Mouse (Mus musculus): ENCODE measurements around the gene Il1f5. TPM values are rescaled to one million over a fixed set of nuclear protein-coding genes. Genes with fewer than 3 reads are reported as not detected.

Il1f5 gene
- polyA plus RNA-seq (2012; fragmentation: generic; extraction: Trizol) = not detected
- long read RNA-seq, experiment 1 = 0 reads
- long read RNA-seq, experiment 2 = 0 reads

- Histone ChIP-seq H3K79me3 (ENCODE audit: low read depth) (no peaks in the 10 kb centered on the region), H3K27me3 (ENCODE audit: control insufficient read depth, insufficient read depth, insufficient read length) (no peaks in the 10 kb centered on the region), H3K36me3 (ENCODE audit: control insufficient read depth, insufficient read depth) (no peaks in the 10 kb centered on the region), H3K4me3 (ENCODE audit: insufficient read depth, poor library complexity, severe bottlenecking) (no peak within 1 kb of the TSS), H3K79me2 (ENCODE audit: control insufficient read depth, insufficient read depth) (no peaks in the 10 kb centered on the region), H3ac (ENCODE audit: control insufficient read depth, insufficient read length, low read depth) (no peak within 1 kb of the TSS)
- TF ChIP-seq FOSL1 (IDR thresholded peaks at IDR 0.05; ENCODE audit: insufficient read depth, low read length, poor library complexity, severe bottlenecking) = no peak
- TF ChIP-seq USF1 (IDR thresholded peaks at IDR 0.05; ENCODE audit: low read depth) = no peak
- no peak for TF ChIP-seq CTCF (IDR thresholded peaks at IDR 0.05; ENCODE audit: control insufficient read depth, insufficient read depth, insufficient read length)
- TF ChIP-seq MAX (IDR thresholded peaks at IDR 0.05) = no peak
- TF ChIP-seq MYOD1 (IDR thresholded peaks at IDR 0.05; ENCODE audit: control insufficient read depth, insufficient read length, low read depth) = no peak
- no peak for TF ChIP-seq MYOG (IDR thresholded peaks at IDR 0.05; ENCODE audit: control insufficient read depth, extremely low read depth, insufficient read length)
These were observed at the start of gene Il1f5 for GRCm38 (mm10) chr2:24276654-24277053. Gene Il1f5, plus strand, starts transcription at chr2:24276954.

- H3K4me3 ChIP-seq (ENCODE audit: insufficient read depth, poor library complexity, severe bottlenecking) = no peak overlapping the region
- TF ChIP-seq FOSL1 (IDR thresholded peaks at IDR 0.05; ENCODE audit: insufficient read depth, low read length, poor library complexity, severe bottlenecking) (no peak), MYOG (IDR thresholded peaks at IDR 0.05; ENCODE audit: control insufficient read depth, extremely low read depth, insufficient read length) (no peak), MYOD1 (IDR thresholded peaks at IDR 0.05; ENCODE audit: control insufficient read depth, insufficient read length, low read depth) (no peak), MAX (IDR thresholded peaks at IDR 0.05) (no peak), CTCF (IDR thresholded peaks at IDR 0.05; ENCODE audit: control insufficient read depth, insufficient read depth, insufficient read length) (no peak), CEBPB (IDR thresholded peaks at IDR 0.05; ENCODE audit: low read depth) (no peak), USF1 (IDR thresholded peaks at IDR 0.05; ENCODE audit: low read depth) (no peak)
- H3K79me3 ChIP-seq (ENCODE audit: low read depth) = no peaks in the 10 kb centered on the region
- H3ac ChIP-seq (ENCODE audit: control insufficient read depth, insufficient read length, low read depth) = no peak overlapping the region
- no peaks in the 10 kb centered on the region for H3K27me3 ChIP-seq (ENCODE audit: control insufficient read depth, insufficient read depth, insufficient read length)
- H3K36me3 ChIP-seq (ENCODE audit: control insufficient read depth, insufficient read depth) = no peaks in the 10 kb centered on the region
- no peaks in the 10 kb centered on the region for H3K79me2 ChIP-seq (ENCODE audit: control insufficient read depth, insufficient read depth)
These were observed 49.6 kb upstream of the Il1f5 start for GRCm38 (mm10) chr2:24227191-24227590.

- Histone ChIP-seq H3K79me3 (ENCODE audit: low read depth) (no peaks in the 10 kb centered on the region), H3ac (ENCODE audit: control insufficient read depth, insufficient read length, low read depth) (no peak overlapping the region), H3K27me3 (ENCODE audit: control insufficient read depth, insufficient read depth, insufficient read length) (no peaks in the 10 kb centered on the region), H3K36me3 (ENCODE audit: control insufficient read depth, insufficient read depth) (no peaks in the 10 kb centered on the region), H3K4me3 (ENCODE audit: insufficient read depth, poor library complexity, severe bottlenecking) (no peak overlapping the region), H3K79me2 (ENCODE audit: control insufficient read depth, insufficient read depth) (no peaks in the 10 kb centered on the region)
- TF ChIP-seq CTCF (IDR thresholded peaks at IDR 0.05; ENCODE audit: control insufficient read depth, insufficient read depth, insufficient read length) = no peak
- TF ChIP-seq MYOG (IDR thresholded peaks at IDR 0.05; ENCODE audit: control insufficient read depth, extremely low read depth, insufficient read length) = no peak
- TF ChIP-seq MAX (IDR thresholded peaks at IDR 0.05) = no peak
- no peak for TF ChIP-seq FOSL1 (IDR thresholded peaks at IDR 0.05; ENCODE audit: insufficient read depth, low read length, poor library complexity, severe bottlenecking)
- TF ChIP-seq USF1 (IDR thresholded peaks at IDR 0.05; ENCODE audit: low read depth) = no peak
- TF ChIP-seq MYOD1 (IDR thresholded peaks at IDR 0.05; ENCODE audit: control insufficient read depth, insufficient read length, low read depth) = no peak
- no peak for TF ChIP-seq CEBPB (IDR thresholded peaks at IDR 0.05; ENCODE audit: low read depth)
These were observed 9.3 kb upstream of the Il1f5 start for GRCm38 (mm10) chr2:24267503-24267902.

GRCm38 (mm10) chr2:24273619-24274018 is 3.1 kb upstream of the Il1f5 start:
- H3ac ChIP-seq (ENCODE audit: control insufficient read depth, insufficient read length, low read depth) = no peak overlapping the region
- no peaks in the 10 kb centered on the region for H3K79me2 ChIP-seq (ENCODE audit: control insufficient read depth, insufficient read depth)
- no peak for TF ChIP-seq CEBPB (IDR thresholded peaks at IDR 0.05; ENCODE audit: low read depth)
- TF ChIP-seq MAX (IDR thresholded peaks at IDR 0.05) = no peak
- no peak for TF ChIP-seq MYOD1 (IDR thresholded peaks at IDR 0.05; ENCODE audit: control insufficient read depth, insufficient read length, low read depth)
- no peak for TF ChIP-seq USF1 (IDR thresholded peaks at IDR 0.05; ENCODE audit: low read depth)
- no peak for TF ChIP-seq FOSL1 (IDR thresholded peaks at IDR 0.05; ENCODE audit: insufficient read depth, low read length, poor library complexity, severe bottlenecking)
- no peak for TF ChIP-seq CTCF (IDR thresholded peaks at IDR 0.05; ENCODE audit: control insufficient read depth, insufficient read depth, insufficient read length)
- no peak for TF ChIP-seq MYOG (IDR thresholded peaks at IDR 0.05; ENCODE audit: control insufficient read depth, extremely low read depth, insufficient read length)
- H3K79me3 ChIP-seq (ENCODE audit: low read depth) = no peaks in the 10 kb centered on the region
- H3K36me3 ChIP-seq (ENCODE audit: control insufficient read depth, insufficient read depth) = no peaks in the 10 kb centered on the region
- H3K27me3 ChIP-seq (ENCODE audit: control insufficient read depth, insufficient read depth, insufficient read length) = no peaks in the 10 kb centered on the region
- no peak overlapping the region for H3K4me3 ChIP-seq (ENCODE audit: insufficient read depth, poor library complexity, severe bottlenecking)

GRCm38 (mm10) chr2:24275146-24275545 is 1.6 kb upstream of the Il1f5 start:
- Histone ChIP-seq H3K79me2 (ENCODE audit: control insufficient read depth, insufficient read depth) (no peaks in the 10 kb centered on the region), H3K79me3 (ENCODE audit: low read depth) (no peaks in the 10 kb centered on the region), H3ac (ENCODE audit: control insufficient read depth, insufficient read length, low read depth) (no peak overlapping the region), H3K27me3 (ENCODE audit: control insufficient read depth, insufficient read depth, insufficient read length) (no peaks in the 10 kb centered on the region), H3K36me3 (ENCODE audit: control insufficient read depth, insufficient read depth) (no peaks in the 10 kb centered on the region), H3K4me3 (ENCODE audit: insufficient read depth, poor library complexity, severe bottlenecking) (no peak overlapping the region)
- TF ChIP-seq MYOG (IDR thresholded peaks at IDR 0.05; ENCODE audit: control insufficient read depth, extremely low read depth, insufficient read length) (no peak), MAX (IDR thresholded peaks at IDR 0.05) (no peak), CEBPB (IDR thresholded peaks at IDR 0.05; ENCODE audit: low read depth) (no peak), CTCF (IDR thresholded peaks at IDR 0.05; ENCODE audit: control insufficient read depth, insufficient read depth, insufficient read length) (no peak), MYOD1 (IDR thresholded peaks at IDR 0.05; ENCODE audit: control insufficient read depth, insufficient read length, low read depth) (no peak), FOSL1 (IDR thresholded peaks at IDR 0.05; ENCODE audit: insufficient read depth, low read length, poor library complexity, severe bottlenecking) (no peak), USF1 (IDR thresholded peaks at IDR 0.05; ENCODE audit: low read depth) (no peak)

GRCm38 (mm10) chr2:24290896-24291295 is 14.1 kb downstream of the Il1f5 start, which contains the start of gene Il1f10:
Gene Il1f10, plus strand, starts transcription at chr2:24291196.
- Histone ChIP-seq H3K27me3 (ENCODE audit: control insufficient read depth, insufficient read depth, insufficient read length) (no peaks in the 10 kb centered on the region), H3K79me2 (ENCODE audit: control insufficient read depth, insufficient read depth) (no peaks in the 10 kb centered on the region), H3K79me3 (ENCODE audit: low read depth) (no peaks in the 10 kb centered on the region), H3K4me3 (ENCODE audit: insufficient read depth, poor library complexity, severe bottlenecking) (no peak within 1 kb of the TSS), H3K36me3 (ENCODE audit: control insufficient read depth, insufficient read depth) (no peaks in the 10 kb centered on the region), H3ac (ENCODE audit: control insufficient read depth, insufficient read length, low read depth) (no peak within 1 kb of the TSS)
- no peak for TF ChIP-seq MYOG (IDR thresholded peaks at IDR 0.05; ENCODE audit: control insufficient read depth, extremely low read depth, insufficient read length)
- no peak for TF ChIP-seq USF1 (IDR thresholded peaks at IDR 0.05; ENCODE audit: low read depth)
- no peak for TF ChIP-seq CTCF (IDR thresholded peaks at IDR 0.05; ENCODE audit: control insufficient read depth, insufficient read depth, insufficient read length)
- TF ChIP-seq MAX (IDR thresholded peaks at IDR 0.05) = no peak
- TF ChIP-seq CEBPB (IDR thresholded peaks at IDR 0.05; ENCODE audit: low read depth) = no peak
- TF ChIP-seq FOSL1 (IDR thresholded peaks at IDR 0.05; ENCODE audit: insufficient read depth, low read length, poor library complexity, severe bottlenecking) = no peak
- TF ChIP-seq MYOD1 (IDR thresholded peaks at IDR 0.05; ENCODE audit: control insufficient read depth, insufficient read length, low read depth) = no peak

Data from C2C12 (cell line).